Mouse (Mus musculus) heart, postnatal 4 days (tissue): ENCODE measurements at regions not wholly inside any gene's neighbourhood (a gene's known extent, or its start where the extent isn't known, plus 50 kb on each side); places are given as distances from the start of the nearest gene placed in this dataset.

Source experiments
- DNase-seq: peaks from one replicate; pipeline ENCODE4 v3.0.0; 2021

GRCm38 (mm10) chr3:33717317-33717716, 82.3 kb upstream of the Ttc14 start:
- no peak for DNase-seq

GRCm38 (mm10) chr3:33727915-33728314, 71.7 kb upstream of the Ttc14 start:
- no peak for DNase-seq

DNA sequence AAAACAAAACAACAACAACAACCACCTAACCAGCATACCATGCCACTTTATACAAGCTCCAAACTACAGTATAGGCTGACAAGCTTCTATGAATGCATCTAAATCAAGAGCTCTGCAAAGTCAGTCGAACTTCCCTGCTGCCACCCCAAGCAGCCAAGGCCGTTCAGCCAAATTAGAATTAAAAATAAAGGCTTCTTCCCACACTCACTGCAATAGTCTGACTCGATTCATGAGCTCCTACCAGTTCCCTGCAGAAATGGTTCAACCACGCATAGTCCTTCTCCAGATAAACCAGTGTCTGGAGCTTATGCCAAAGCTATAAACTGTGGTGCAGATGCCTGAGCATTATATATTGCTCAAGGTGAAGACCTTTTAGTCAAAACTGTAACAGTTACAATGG, 69.3 kb upstream of the Ttc14 start:
- DNase-seq: no peak

GRCm38 (mm10) chr3:33737496-33737895, 62.1 kb upstream of the Ttc14 start:
- peak; percentile 8 for DNase-seq

- no peak for DNase-seq
Observed at GRCm38 (mm10) chr3:33742138-33742537, 57.5 kb upstream of the Ttc14 start.
